In genomic region chr7:73391518-73392321, GRCm38 (mm10) we compare ENCODE assay signal across 8 mouse cellular contexts. TPM values are rescaled to one million over a fixed set of nuclear protein-coding genes. Genes with fewer than 3 reads are reported as not detected.
DNase-seq lines count a peak whose midpoint lies in the region; ATAC-seq lines count a peak whose summit lies in the region.

No protein-coding gene starts in this region.

- H3K4me3 ChIP-seq in heart, embryonic 12.5 days, result peak overlapping the region; percentile 74
- peak overlapping the region; percentile 79 for H3K4me3 ChIP-seq in midbrain, embryonic 13.5 days (replicated peaks)

- peak overlapping the region; percentile 77 for H3K9ac ChIP-seq in heart, embryonic 12.5 days
- H3K9ac ChIP-seq in midbrain, embryonic 13.5 days (replicated peaks), result peak overlapping the region; percentile 96

- WGBS in heart, embryonic 12.5 days, result under 1% methylated on average over 39 of the region's 39 CpGs
- WGBS in midbrain, embryonic 13.5 days, result 1% methylated on average over 39 of the region's 39 CpGs

- H3K27me3 ChIP-seq in heart, embryonic 12.5 days (replicated peaks), result peaks cover 52% of the 10 kb centered on the region
- H3K27me3 ChIP-seq in midbrain, embryonic 13.5 days, result no peaks in the 10 kb centered on the region

- peaks cover 15% of the 10 kb centered on the region for H3K4me1 ChIP-seq in heart, embryonic 12.5 days (replicated peaks)
- peaks cover 89% of the 10 kb centered on the region for H3K4me1 ChIP-seq in midbrain, embryonic 13.5 days (replicated peaks)

- no peaks in the 10 kb centered on the region for H3K9me3 ChIP-seq in heart, embryonic 12.5 days (replicated peaks)
- H3K9me3 ChIP-seq in midbrain, embryonic 13.5 days, result no peaks in the 10 kb centered on the region

- H3K27ac ChIP-seq in heart, embryonic 12.5 days (ENCODE audit: poor library complexity, severe bottlenecking), result peak overlapping the region; percentile 74
- H3K27ac ChIP-seq in midbrain, embryonic 13.5 days, result peak overlapping the region; percentile 90

- no peaks in the 10 kb centered on the region for H3K36me3 ChIP-seq in heart, embryonic 12.5 days
- H3K36me3 ChIP-seq in midbrain, embryonic 13.5 days, result peaks cover 29% of the 10 kb centered on the region

- peak; percentile 49 to 59 for DNase-seq in right cerebral cortex, postnatal 10 days (ENCODE audit: low spot score in 2 of 2)
- no peak for DNase-seq in right cerebral cortex, adult 18-20 months
- peak; percentile 82 for DNase-seq in embryo, embryonic 10.5 days (ENCODE audit: low spot score)
- DNase-seq in layer of hippocampus, postnatal 36 days, result peak; percentile 54 to 59
- no peak for DNase-seq in T-cell, adult 2 months (ENCODE audit: low spot score)
- no peak for DNase-seq in spleen, postnatal 10 days (ENCODE audit: low spot score in 2 of 2)

- peak overlapping the region; percentile 98 for H3K4me2 ChIP-seq in heart, embryonic 12.5 days
- peak overlapping the region; percentile 96 for H3K4me2 ChIP-seq in midbrain, embryonic 13.5 days (replicated peaks)

- peak; percentile 10 for ATAC-seq in heart, embryonic 12.5 days (ENCODE audit: insufficient number of reproducible peaks, low FRiP score)
- 0 out of 2 replicates have a peak, but pooled peaks have one; percentile 19 for ATAC-seq in midbrain, embryonic 13.5 days

RNA-seq across cellular contexts. Expression of gene Rgma, which starts 16.4 kb away (rescaled TPM):
- polyA plus RNA-seq in heart, embryonic 12.5 days (2016; fragmentation: Nextera tagmentation; extraction: Ambion mirVana), result 3.5 and 3.7 TPM in 2 replicates
- total RNA-seq in layer of hippocampus, postnatal 36 days (2021), result 10 to 100 TPM; 44.1 to 48.8 TPM
- 40.7 and 50.3 TPM in 2 replicates for polyA plus RNA-seq in midbrain, embryonic 13.5 days (2015; fragmentation: Nextera tagmentation; extraction: Ambion mirVana)

Comparison
In these comparisons a context has a peak if more than half of its experiments do, and no peak if none do; other contexts are left out.
1. DNase-seq: peak in right cerebral cortex, postnatal 10 days (2 of 2), embryo, embryonic 10.5 days (single experiment) and layer of hippocampus, postnatal 36 days (2 of 2); none in right cerebral cortex, adult 18-20 months (single experiment), T-cell, adult 2 months (single experiment) and spleen, postnatal 10 days (0 of 2).